Mouse (Mus musculus) forebrain, embryonic 11.5 days (tissue): ENCODE measurements around the gene Tgfb1. TPM values are rescaled to one million over a fixed set of nuclear protein-coding genes. Genes with fewer than 3 reads are reported as not detected.

Experiments used
- ATAC-seq: fragments of 200-750 bp; cut with Nextera tagmentation; replicated peaks from 2 replicates; pipeline ENCODE4 v1.8.0; 2017; ENCODE audit warnings: moderate TSS enrichment; ENCODE audit not compliant: low FRiP score
- DNase-seq: peaks from one replicate; pipeline ENCODE4 v3.0.0-alpha.2; 2017; ENCODE audit warnings: low spot score
- H3K27ac ChIP-seq: fragments of 300-500 bp; sonication (generic); 2 replicates; pipeline ENCODE4 v1.5.1; 2014; ENCODE audit warnings: low read depth, low read length
- H3K27me3 ChIP-seq: fragments of 300-500 bp; sonication (generic); 2 replicates; pipeline ENCODE4 v1.6.1; 2014; ENCODE audit warnings: mild to moderate bottlenecking, low read length, mixed read lengths; ENCODE audit not compliant: control insufficient read depth, insufficient read depth
- H3K36me3 ChIP-seq: fragments of 300-500 bp; sonication (generic); 2 replicates; pipeline ENCODE4 v1.6.1; 2014; ENCODE audit warnings: mild to moderate bottlenecking, low read length, moderate library complexity, mixed read lengths; ENCODE audit not compliant: control insufficient read depth, insufficient read depth
- H3K4me1 ChIP-seq: fragments of 300-500 bp; sonication (generic); replicated peaks from 2 replicates; pipeline ENCODE4 v1.6.1; 2014; ENCODE audit warnings: low read length, mixed read lengths; ENCODE audit not compliant: control insufficient read depth, insufficient read depth
- H3K4me2 ChIP-seq: fragments of 300-500 bp; sonication (generic); 2 replicates; pipeline ENCODE4 v1.6.1; 2014; ENCODE audit warnings: low read depth, mild to moderate bottlenecking, low read length, moderate library complexity, mixed read lengths; ENCODE audit not compliant: severe bottlenecking
- H3K4me3 ChIP-seq: fragments of 300-500 bp; sonication (generic); 2 replicates; pipeline ENCODE4 v1.5.1; 2014; ENCODE audit warnings: low read depth, low read length
- H3K9ac ChIP-seq: fragments of 300-500 bp; sonication (generic); 2 replicates; pipeline ENCODE4 v1.6.1; 2014; ENCODE audit warnings: low read length
- H3K9me3 ChIP-seq: fragments of 300-500 bp; sonication (generic); 2 replicates; pipeline ENCODE4 v1.6.1; 2016; ENCODE audit warnings: low read length, mixed read lengths; ENCODE audit not compliant: control insufficient read depth
- WGBS: fragments of 180-500 bp; shearing (Covaris S2); extraction: QIAGEN DNeasy Blood & Tissue Kit; methylation state at CpG from one replicate; pipeline ENCODE4 v1.1.7; 2014; 5-methylcytosine and 5-hydroxymethylcytosine counted together
- polyA plus RNA-seq: library from polyadenylated mRNA; unstranded; fragments of >200 nt; fragmentation: Nextera tagmentation; extraction: Ambion mirVana; gene quantifications from 2 replicates; pipeline ENCODE4 v1.2.1, GENCODE M21; 2014

Tgfb1 gene
- polyA plus RNA-seq, 1 experiment from 2014 or later, result 1.6 TPM

GRCm38 (mm10) chr7:25671686-25672085, 15.1 kb upstream of the Tgfb1 start:
- WGBS, result 87% methylated on average over 2 of the region's 2 CpGs
- ATAC-seq, result no peak
- peaks cover 15% of the 10 kb centered on the region for H3K27me3 ChIP-seq
- no peak overlapping the region for H3K9ac ChIP-seq
- no peak overlapping the region for H3K27ac ChIP-seq
- H3K4me2 ChIP-seq, result no peak overlapping the region
- H3K9me3 ChIP-seq, result no peaks in the 10 kb centered on the region
- H3K4me1 ChIP-seq, result 0 out of 2 replicates have a peak, but pooled peaks cover 2% of the 10 kb centered on the region
- H3K36me3 ChIP-seq, result no peaks in the 10 kb centered on the region; the same call in 1 of the 2 replicates
- no peak for DNase-seq
- no peak overlapping the region for H3K4me3 ChIP-seq

- Histone ChIP-seq H3K27me3 (peaks cover 15% of the 10 kb centered on the region), H3K4me2 (no peak overlapping the region), H3K4me3 (no peak overlapping the region), H3K36me3 (no peaks in the 10 kb centered on the region; the same call in 1 of the 2 replicates), H3K4me1 (0 out of 2 replicates have a peak, but pooled peaks cover 2% of the 10 kb centered on the region), H3K9ac (no peak overlapping the region), H3K9me3 (no peaks in the 10 kb centered on the region), H3K27ac (no peak overlapping the region)
- no peak for DNase-seq
- WGBS, result 55% methylated on average over 4 of the region's 4 CpGs
- ATAC-seq, result no peak
Observed at GRCm38 (mm10) chr7:25672442-25672841, 14.4 kb upstream of the Tgfb1 start.

GRCm38 (mm10) chr7:25674297-25674696, 12.5 kb upstream of the Tgfb1 start:
- Histone ChIP-seq H3K27ac (no peak overlapping the region), H3K4me3 (no peak overlapping the region), H3K9me3 (no peaks in the 10 kb centered on the region), H3K36me3 (no peaks in the 10 kb centered on the region), H3K4me1 (0 out of 2 replicates have a peak, but pooled peaks cover 2% of the 10 kb centered on the region), H3K4me2 (no peak overlapping the region), H3K9ac (no peak overlapping the region), H3K27me3 (peaks cover 15% of the 10 kb centered on the region)
- ATAC-seq (no peak), DNase-seq (no peak)
- WGBS, result 29% methylated on average over 9 of the region's 9 CpGs

- Histone ChIP-seq H3K4me2 (peak within 1 kb of the TSS; percentile 47), H3K36me3 (no peaks in the 10 kb centered on the region), H3K4me3 (peak within 1 kb of the TSS; percentile 16), H3K9me3 (no peaks in the 10 kb centered on the region), H3K9ac (peak within 1 kb of the TSS; percentile 21), H3K27me3 (peaks cover 15% of the 10 kb centered on the region), H3K4me1 (0 out of 2 replicates have a peak, but pooled peaks cover 2% of the 10 kb centered on the region), H3K27ac (no peak within 1 kb of the TSS)
- DNase-seq (no peak), ATAC-seq (no peak)
- 2% methylated on average over 29 of the region's 29 CpGs for WGBS
Observed at GRCm38 (mm10) chr7:25674719-25675300, 12.0 kb upstream of the Tgfb1 start, which contains the start of gene Tmem91. TSS of gene Tmem91 (minus strand) at chr7:25675166.

- no peak overlapping the region for H3K4me3 ChIP-seq
- WGBS, result 40% methylated on average over 6 of the region's 6 CpGs
- DNase-seq, result no peak
- H3K4me2 ChIP-seq, result no peak overlapping the region
- H3K36me3 ChIP-seq, result no peaks in the 10 kb centered on the region
- H3K4me1 ChIP-seq, result 0 out of 2 replicates have a peak, but pooled peaks cover 2% of the 10 kb centered on the region
- ATAC-seq, result no peak
- H3K9me3 ChIP-seq, result no peaks in the 10 kb centered on the region
- peaks cover 15% of the 10 kb centered on the region for H3K27me3 ChIP-seq
- no peak overlapping the region for H3K9ac ChIP-seq
- no peak overlapping the region for H3K27ac ChIP-seq
Observed at GRCm38 (mm10) chr7:25675405-25675804, 11.4 kb upstream of the Tgfb1 start.

- WGBS, result 81% methylated on average over 15 of the region's 15 CpGs
- no peak overlapping the region for H3K27ac ChIP-seq
- no peak for DNase-seq
- no peak overlapping the region for H3K4me3 ChIP-seq
- H3K9me3 ChIP-seq, result no peaks in the 10 kb centered on the region
- H3K9ac ChIP-seq, result no peak overlapping the region
- no peak overlapping the region for H3K4me2 ChIP-seq
- H3K27me3 ChIP-seq, result peaks cover 15% of the 10 kb centered on the region
- 0 out of 2 replicates have a peak, but pooled peaks cover 2% of the 10 kb centered on the region for H3K4me1 ChIP-seq
- no peaks in the 10 kb centered on the region for H3K36me3 ChIP-seq
- no peak for ATAC-seq
Observed at GRCm38 (mm10) chr7:25676085-25676781, 10.6 kb upstream of the Tgfb1 start.

GRCm38 (mm10) chr7:25677013-25677412, 9.8 kb upstream of the Tgfb1 start:
- Histone ChIP-seq H3K4me1 (0 out of 2 replicates have a peak, but pooled peaks cover 2% of the 10 kb centered on the region), H3K36me3 (no peaks in the 10 kb centered on the region), H3K9ac (no peak overlapping the region), H3K4me3 (no peak overlapping the region), H3K4me2 (no peak overlapping the region), H3K27me3 (peaks cover 15% of the 10 kb centered on the region), H3K9me3 (no peaks in the 10 kb centered on the region), H3K27ac (no peak overlapping the region)
- WGBS, result 94% methylated on average over 7 of the region's 7 CpGs
- DNase-seq (no peak), ATAC-seq (no peak)

- Histone ChIP-seq H3K9ac (peak overlapping the region; percentile 73; the same call in 1 of the 2 replicates), H3K4me1 (0 out of 2 replicates have a peak, but pooled peaks cover under 1% of the 10 kb centered on the region), H3K27me3 (peaks cover 5% of the 10 kb centered on the region), H3K27ac (no peak overlapping the region), H3K4me3 (peak overlapping the region; percentile 59), H3K36me3 (no peaks in the 10 kb centered on the region), H3K4me2 (peak overlapping the region; percentile 59), H3K9me3 (no peaks in the 10 kb centered on the region)
- ATAC-seq (no peak), DNase-seq (no peak)
- 7% methylated on average over 6 of the region's 6 CpGs for WGBS
Observed at GRCm38 (mm10) chr7:25679971-25680370, 6.8 kb upstream of the Tgfb1 start.
